Mouse (Mus musculus) kidney, postnatal 0 days (tissue): ENCODE measurements at regions not wholly inside any gene's neighbourhood (a gene's known extent, or its start where the extent isn't known, plus 50 kb on each side); places are given as distances from the start of the nearest gene placed in this dataset.

Source experiments
- ATAC-seq: fragments of 200-750 bp; cut with Nextera tagmentation; replicated peaks from 2 replicates; pipeline ENCODE4 v1.8.0; 2017; ENCODE audit warnings: low read depth, moderate number of reproducible peaks, moderate TSS enrichment, moderate library complexity; ENCODE audit not compliant: low FRiP score
- DNase-seq: peaks from one replicate; pipeline ENCODE4 v3.0.0-alpha.2; 2016; ENCODE audit warnings: low spot score
- H3K27ac ChIP-seq: fragments of 300-500 bp; sonication (generic); 2 replicates; pipeline ENCODE4 v1.5.1; 2014; ENCODE audit warnings: mild to moderate bottlenecking
- H3K27me3 ChIP-seq: fragments of 300-500 bp; sonication (generic); 2 replicates; pipeline ENCODE4 v1.6.1; 2014; ENCODE audit warnings: low read length, mixed read lengths; ENCODE audit not compliant: insufficient read depth
- H3K36me3 ChIP-seq: fragments of 300-500 bp; sonication (generic); 2 replicates; pipeline ENCODE4 v1.6.1; 2014; ENCODE audit warnings: low read length, mixed read lengths; ENCODE audit not compliant: insufficient read depth
- H3K4me1 ChIP-seq: fragments of 300-500 bp; sonication (generic); replicated peaks from 2 replicates; pipeline ENCODE4 v1.6.1; 2014; ENCODE audit warnings: antibody characterized with exemption, low read length, mixed read lengths; ENCODE audit not compliant: insufficient read depth
- H3K4me2 ChIP-seq: fragments of 300-500 bp; sonication (generic); 2 replicates; pipeline ENCODE4 v1.6.1; 2014; ENCODE audit warnings: mild to moderate bottlenecking, low read length, moderate library complexity, mixed read lengths
- H3K4me3 ChIP-seq: fragments of 300-500 bp; sonication (generic); replicated peaks from 2 replicates; pipeline ENCODE4 v1.5.1; 2014; ENCODE audit warnings: low read depth, low read length
- H3K9ac ChIP-seq: fragments of 300-500 bp; sonication (generic); 2 replicates; pipeline ENCODE4 v1.6.1; 2014; ENCODE audit warnings: low read depth, low read length
- H3K9me3 ChIP-seq: fragments of 300-500 bp; sonication (generic); replicated peaks from 2 replicates; pipeline ENCODE4 v1.6.1; 2016; ENCODE audit warnings: low read length, inconsistent platforms, mixed read lengths
- CTCF ChIP-seq: IDR thresholded peaks from 2 replicates; pipeline ENCODE4 v1.5.1; 2016; ENCODE audit warnings: antibody characterized with exemption, low read depth, mild to moderate bottlenecking, moderate library complexity
- WGBS: fragments of 180-500 bp; shearing (Covaris S2); extraction: QIAGEN DNeasy Blood & Tissue Kit; methylation state at CpG from one replicate; pipeline ENCODE4 v1.1.7; 2014; 5-methylcytosine and 5-hydroxymethylcytosine counted together

DNA sequence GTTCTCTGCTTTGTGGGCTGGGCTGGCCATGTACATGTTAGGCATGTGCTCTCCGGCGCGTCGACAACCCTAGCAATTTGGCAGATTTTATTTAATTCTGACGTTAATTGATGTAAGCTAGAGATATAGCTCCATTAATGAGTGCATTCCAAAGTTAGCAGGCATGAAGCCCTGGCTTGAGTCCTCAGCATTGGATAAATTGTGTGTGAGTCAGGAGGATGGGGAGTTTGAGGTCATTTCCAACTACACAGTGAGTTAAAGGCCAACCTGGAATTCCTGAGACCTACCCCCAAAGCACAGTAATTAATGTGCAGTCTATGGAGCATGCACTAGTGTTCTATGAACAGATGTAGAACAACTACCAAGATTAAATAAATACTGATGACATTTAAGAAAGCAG lies 178.7 kb upstream of the Rsrc1 start:
- ATAC-seq: no peak
- 52% methylated on average over 5 of the region's 5 CpGs for WGBS
- Histone ChIP-seq H3K27ac (no peak overlapping the region), H3K36me3 (no peaks in the 10 kb centered on the region), H3K4me2 (no peak overlapping the region), H3K9ac (no peak overlapping the region), H3K4me1 (no peaks in the 10 kb centered on the region), H3K9me3 (no peaks in the 10 kb centered on the region), H3K4me3 (no peak overlapping the region), H3K27me3 (no peaks in the 10 kb centered on the region)
- DNase-seq: peak; percentile 9
- TF ChIP-seq CTCF: no peak

DNA sequence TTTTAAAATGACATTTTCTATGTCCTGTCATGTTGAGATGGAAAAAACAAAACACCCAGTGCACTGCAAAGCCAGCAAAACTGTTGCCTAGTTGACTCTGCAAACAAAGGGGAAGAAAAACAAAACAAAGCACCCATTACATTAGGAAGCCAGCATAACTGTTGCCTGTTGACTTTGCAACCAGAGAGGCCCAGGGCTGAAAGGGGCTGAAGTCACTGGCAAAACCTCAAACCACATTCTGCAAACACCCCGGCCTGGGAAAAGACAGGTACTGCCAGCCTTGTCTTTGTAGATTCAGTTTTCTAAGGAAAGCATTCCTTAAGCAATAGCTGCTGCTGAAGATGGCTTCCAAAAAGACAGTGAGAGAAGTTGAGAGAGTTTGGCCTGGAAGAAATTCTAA lies 175.0 kb upstream of the Rsrc1 start:
- H3K27ac ChIP-seq: no peak overlapping the region
- H3K36me3 ChIP-seq: no peaks in the 10 kb centered on the region
- TF ChIP-seq CTCF: no peak
- ATAC-seq (no peak), DNase-seq (no peak)
- 20% methylated on average over 1 of the region's 1 CpGs for WGBS
- H3K4me2 ChIP-seq: no peak overlapping the region
- no peak overlapping the region for H3K9ac ChIP-seq
- H3K27me3 ChIP-seq: no peaks in the 10 kb centered on the region
- H3K4me1 ChIP-seq: no peaks in the 10 kb centered on the region
- no peaks in the 10 kb centered on the region for H3K9me3 ChIP-seq
- H3K4me3 ChIP-seq: no peak overlapping the region

DNA sequence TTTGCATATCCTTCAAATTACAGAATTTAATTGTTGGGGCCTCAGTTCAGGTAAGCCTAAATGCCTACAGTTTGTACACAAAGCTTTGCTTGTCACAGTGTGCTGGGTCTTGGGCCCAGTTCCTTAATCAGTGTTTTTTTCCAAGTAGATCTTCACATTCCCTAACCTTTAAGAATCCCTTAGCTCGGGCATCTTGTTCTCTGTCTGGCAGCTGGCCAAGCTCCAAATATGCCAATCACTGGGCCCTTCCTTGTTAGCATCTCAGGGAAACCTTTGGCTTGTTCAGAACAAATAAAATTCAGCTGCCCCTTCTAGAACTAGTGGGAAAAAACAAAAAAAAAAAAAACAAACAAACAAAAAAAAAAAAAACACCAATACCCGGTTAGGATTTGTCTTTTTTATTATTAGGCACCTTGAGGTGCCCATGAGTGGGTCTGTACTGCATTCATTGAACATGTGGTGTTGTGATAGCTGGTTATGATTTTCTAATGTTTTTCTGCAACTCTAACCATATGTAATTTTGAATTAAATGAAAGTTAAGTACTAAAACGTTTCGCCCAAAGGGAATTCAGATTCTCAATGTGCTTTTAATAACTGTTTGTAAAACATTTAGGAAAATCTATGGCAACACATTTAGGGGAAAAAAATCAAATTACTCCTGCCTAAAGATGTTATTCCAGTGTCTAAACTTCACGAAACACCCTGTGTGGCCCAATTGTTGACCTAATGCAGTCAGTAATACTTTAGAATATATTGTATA lies 168.3 kb upstream of the Rsrc1 start:
- no peak for DNase-seq
- H3K9me3 ChIP-seq: no peaks in the 10 kb centered on the region
- TF ChIP-seq CTCF: no peak

DNA sequence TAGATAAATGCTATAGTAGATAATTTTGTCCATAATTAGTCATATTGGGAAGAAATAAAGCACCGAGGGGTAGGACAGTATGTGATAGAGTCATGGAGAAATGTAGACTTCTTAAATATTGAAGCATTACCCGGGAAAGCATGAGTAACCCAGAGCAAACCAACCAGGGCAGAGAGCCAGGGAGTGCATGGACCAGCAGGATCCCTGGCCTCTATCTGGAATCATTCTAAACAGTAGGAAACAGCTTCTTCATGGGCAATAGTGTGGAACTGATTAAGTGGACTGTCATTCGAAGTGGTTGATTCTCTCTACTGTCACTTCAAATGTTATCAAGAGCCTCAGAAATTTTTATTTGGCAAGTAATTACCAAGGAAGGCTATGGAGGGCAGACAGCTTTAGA lies 155.4 kb upstream of the Rsrc1 start:
- Histone ChIP-seq H3K27me3 (no peaks in the 10 kb centered on the region), H3K9me3 (no peaks in the 10 kb centered on the region), H3K9ac (no peak overlapping the region), H3K4me3 (no peak overlapping the region), H3K27ac (no peak overlapping the region), H3K36me3 (no peaks in the 10 kb centered on the region), H3K4me1 (no peaks in the 10 kb centered on the region), H3K4me2 (no peak overlapping the region)
- ATAC-seq (no peak), DNase-seq (no peak)
- 77% methylated on average over 3 of the region's 3 CpGs for whole genome bisulfite sequencing
- TF ChIP-seq CTCF: no peak

More for the DNA sequence above, 168.3 kb upstream of the Rsrc1 start:
- H3K27me3 ChIP-seq: no peaks in the 10 kb centered on the region
- no peaks in the 10 kb centered on the region for H3K36me3 ChIP-seq
- no peak overlapping the region for H3K9ac ChIP-seq
- no peak overlapping the region for H3K27ac ChIP-seq
- WGBS: 71% methylated on average over 5 of the region's 5 CpGs
- no peak for ATAC-seq
- H3K4me3 ChIP-seq: no peak overlapping the region
- H3K4me1 ChIP-seq: no peaks in the 10 kb centered on the region
- no peak overlapping the region for H3K4me2 ChIP-seq
